Comparison of ENCODE assay signal across 9 mouse cellular contexts in the genomic region with DNA sequence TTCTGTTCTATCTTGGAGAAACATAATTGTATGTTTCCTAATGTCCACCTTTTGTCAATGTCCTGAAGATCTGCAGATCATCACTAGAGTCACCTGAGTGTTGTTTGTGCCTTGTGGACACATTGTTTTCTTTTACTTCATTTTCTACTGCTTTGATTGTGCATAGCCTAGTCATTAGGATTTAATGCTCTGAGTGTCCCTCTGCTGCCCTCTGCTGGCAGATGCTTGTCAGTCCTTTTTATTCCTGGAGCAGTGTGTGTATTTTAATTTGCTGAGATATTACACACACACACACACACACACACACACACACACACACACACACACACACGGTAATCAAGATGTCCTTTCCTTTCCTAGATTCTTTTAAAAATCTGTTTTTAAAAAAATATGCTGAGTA. TPM values are rescaled to one million over a fixed set of nuclear protein-coding genes. Genes with fewer than 3 reads are reported as not detected.
DNase-seq lines count a peak whose midpoint lies in the region; ATAC-seq lines count a peak whose summit lies in the region.
"Had no signal": no experiment of that assay in that cellular context is flagged by ENCODE, and none has a peak within 500 bp of the region (broad histone marks: within the 10 kb centered on the region; RNA-seq: fewer than 3 reads in every experiment).

No protein-coding gene starts in this region.

- peaks cover 72% of the 10 kb centered on the region for H3K36me3 ChIP-seq in liver, embryonic 13.5 days

- DNase-seq in A20 (ENCODE audit: low read depth, low spot score): peak; percentile 79
- peak; percentile 28 for DNase-seq in Muller cell, postnatal 12 days (ENCODE audit: inconsistent ontology term)
- peak; percentile 82 for DNase-seq in cerebellum, adult 8-10 months
- DNase-seq in frontal cortex, postnatal 25 days (ENCODE audit: low spot score in 2 of 2): peak; percentile 65 to 83
- peak; percentile 91 for DNase-seq in kidney, postnatal 10 days
- DNase-seq in liver, embryonic 13.5 days: peak; percentile 61
- peak; percentile 88 for DNase-seq in retina, postnatal 1 day
- DNase-seq in urinary bladder, adult 2 months (ENCODE audit: low spot score): peak; percentile 52

- H3K9ac ChIP-seq in liver, embryonic 13.5 days: no peak overlapping the region
- H3K9ac ChIP-seq: hindbrain, embryonic 15.5 days had no signal

- no peak overlapping the region for H3K27ac ChIP-seq in liver, embryonic 13.5 days
- H3K27ac ChIP-seq: hindbrain, embryonic 15.5 days had no signal

- no peaks in the 10 kb centered on the region for H3K9me3 ChIP-seq in liver, embryonic 13.5 days (replicated peaks)
- H3K9me3 ChIP-seq: hindbrain, embryonic 15.5 days had no signal

- 32% methylated on average over 1 of the region's 1 CpGs for WGBS in liver, embryonic 13.5 days (ENCODE audit: insufficient replicate concordance)

- no peaks in the 10 kb centered on the region for H3K27me3 ChIP-seq in liver, embryonic 13.5 days
- H3K27me3 ChIP-seq: hindbrain, embryonic 15.5 days had no signal

- peaks cover 5% of the 10 kb centered on the region; the same call in 1 of the 2 replicates for H3K4me1 ChIP-seq in liver, embryonic 13.5 days (replicated peaks)
- H3K4me1 ChIP-seq: hindbrain, embryonic 15.5 days had no signal

- H3K4me2 ChIP-seq in liver, embryonic 13.5 days: no peak overlapping the region
- H3K4me2 ChIP-seq: hindbrain, embryonic 15.5 days had no signal

- no peak for ATAC-seq in liver, embryonic 13.5 days (ENCODE audit: low read depth)

- no peak overlapping the region for H3K4me3 ChIP-seq in liver, embryonic 13.5 days (replicated peaks)
- H3K4me3 ChIP-seq: hindbrain, embryonic 15.5 days had no signal

RNA-seq across cellular contexts. Expression of gene Usp24, which starts 59.8 kb away (rescaled TPM):
- 5.8 and 6.5 TPM in 2 replicates for polyA plus RNA-seq in liver, embryonic 13.5 days (2015; fragmentation: Nextera tagmentation; extraction: Ambion mirVana)
- polyA plus RNA-seq in urinary bladder, adult 2 months (2012; rRNA removed): 9.9 and 12.2 TPM in 2 replicates

Comparison
In these comparisons a context has a peak if more than half of its experiments do, and no peak if none do; other contexts are left out.
1. DNase-seq: peak in every context shown above with its lines; median percentile 91 in kidney, postnatal 10 days; 88 in retina, postnatal 1 day; 82 in cerebellum, adult 8-10 months; 79 in A20; 74 in frontal cortex, postnatal 25 days; 61 in liver, embryonic 13.5 days; 52 in urinary bladder, adult 2 months; 28 in Muller cell, postnatal 12 days.